Mouse (Mus musculus): ENCODE measurements around the gene Trp53tg5. TPM values are rescaled to one million over a fixed set of nuclear protein-coding genes. Genes with fewer than 3 reads are reported as not detected.

Trp53tg5 gene
- polyA plus RNA-seq, 1 experiment from 2014 or later = not detected

DNA sequence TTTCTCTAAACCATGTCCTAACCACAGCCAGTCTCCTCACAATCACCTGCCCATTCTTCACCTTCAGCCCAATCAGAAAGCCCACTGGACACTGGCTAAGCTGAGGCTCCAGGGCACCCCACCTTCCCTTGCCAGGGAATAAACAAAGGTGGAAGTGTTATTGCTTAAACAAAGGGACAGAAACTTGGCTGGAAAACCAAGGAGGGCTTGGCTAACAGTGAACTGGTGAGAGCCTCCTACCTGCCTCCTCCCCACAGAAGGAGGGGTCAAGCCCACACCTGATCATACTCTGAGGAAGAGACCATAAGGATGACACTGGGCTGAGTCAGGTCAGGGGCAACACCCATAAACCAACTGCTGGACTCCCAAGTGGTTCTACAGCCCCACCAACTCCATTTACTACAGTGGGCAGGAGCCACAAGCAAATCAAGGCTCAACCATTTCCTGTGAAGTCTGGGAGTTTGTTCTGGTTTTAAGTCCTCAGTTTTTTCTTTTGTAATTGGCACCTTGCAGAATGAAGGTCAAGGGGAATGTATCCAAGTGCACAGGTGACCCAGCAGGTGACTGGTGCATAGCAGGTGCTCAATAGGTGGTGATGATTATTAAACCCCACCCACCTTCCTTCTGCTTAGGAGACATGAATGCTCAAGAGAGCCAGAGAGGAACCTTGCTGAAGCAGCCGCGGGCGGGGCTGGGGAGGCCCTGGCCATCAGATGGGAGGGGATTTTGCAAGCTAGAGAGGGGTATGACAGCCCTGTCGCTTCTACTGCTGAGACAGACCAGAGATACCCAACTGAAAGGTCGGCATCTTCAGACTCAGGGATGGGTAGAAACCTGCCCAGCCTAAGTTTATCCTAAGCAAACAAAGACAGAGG is 38.1 kb downstream of the Trp53tg5 start:
- Histone ChIP-seq H3K36me3 (no peaks in the 10 kb centered on the region), H3K9ac (0 out of 2 replicates have a peak overlapping the region, but pooled peaks have one; percentile 35), H3K4me1 (replicated peaks) (peaks cover 74% of the 10 kb centered on the region), H3K4me2 (replicated peaks) (peak overlapping the region; percentile 83), H3K27ac (peak overlapping the region; percentile 93), H3K9me3 (no peaks in the 10 kb centered on the region), H3K27me3 (replicated peaks) (no peaks in the 10 kb centered on the region), H3K4me3 (replicated peaks) (no peak overlapping the region)
- no peak for ATAC-seq
- 27% methylated on average over 5 of the region's 5 CpGs for WGBS

DNA sequence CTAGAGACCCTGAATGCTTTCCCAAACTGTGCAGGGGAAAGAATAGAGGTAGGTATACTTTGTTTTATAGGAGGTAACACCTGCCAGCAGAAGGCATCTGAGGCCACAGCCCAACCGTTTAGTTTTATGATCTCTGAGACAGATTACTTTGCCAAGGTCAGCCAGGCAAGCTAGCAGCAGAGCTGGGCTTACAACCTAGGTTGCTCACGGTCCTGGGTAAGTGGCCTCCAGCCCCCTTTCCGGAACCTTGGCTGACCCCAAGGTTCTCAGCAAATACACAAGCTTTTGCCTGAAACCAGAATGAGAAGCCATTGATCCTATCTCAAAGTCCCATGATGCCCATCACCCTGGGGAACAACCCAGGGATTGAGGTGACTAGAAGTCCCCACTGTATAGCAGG is 38.8 kb downstream of the Trp53tg5 start:
- ATAC-seq = no peak
- H3K9me3 ChIP-seq = no peaks in the 10 kb centered on the region
- peaks cover 70% of the 10 kb centered on the region for H3K4me1 ChIP-seq (replicated peaks)
- no peak overlapping the region for H3K4me3 ChIP-seq (replicated peaks)
- no peaks in the 10 kb centered on the region for H3K27me3 ChIP-seq (replicated peaks)
- peak overlapping the region; percentile 93 for H3K27ac ChIP-seq
- H3K4me2 ChIP-seq (replicated peaks) = peak overlapping the region; percentile 83
- WGBS = 40% methylated on average over 3 of the region's 3 CpGs
- 0 out of 2 replicates have a peak overlapping the region, but pooled peaks have one; percentile 3 for H3K9ac ChIP-seq
- H3K36me3 ChIP-seq = no peaks in the 10 kb centered on the region

DNA sequence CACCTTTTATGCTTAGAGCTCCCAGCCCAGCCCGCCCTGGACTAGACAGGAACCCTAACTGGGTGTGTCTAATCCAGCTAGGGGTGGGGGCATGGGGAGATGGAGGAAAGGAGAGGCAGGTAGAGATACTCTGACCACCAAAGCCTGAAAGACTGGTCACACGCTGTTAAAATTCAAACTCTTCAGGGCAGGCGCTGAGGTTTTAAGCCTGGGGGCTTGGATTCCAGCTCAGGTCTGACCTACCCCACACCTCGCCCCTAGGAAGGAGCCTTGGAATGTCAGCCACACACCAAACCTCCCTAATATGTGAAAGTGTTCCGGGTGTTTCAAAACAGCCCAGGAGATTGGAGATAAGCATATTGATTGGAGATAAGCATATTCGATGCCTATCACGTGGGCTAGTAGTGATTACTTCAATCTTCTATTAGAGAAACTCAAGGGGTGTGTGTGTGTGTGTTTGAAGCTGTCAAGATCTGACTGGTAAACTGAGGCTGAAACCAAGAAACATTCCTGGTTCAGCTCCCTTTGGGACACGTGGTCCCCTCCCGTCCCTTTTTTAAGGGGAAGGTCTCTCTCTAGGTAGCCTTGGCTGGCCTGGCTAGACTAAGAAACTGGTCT is 40.1 kb downstream of the Trp53tg5 start:
- no peak overlapping the region for H3K4me3 ChIP-seq (replicated peaks)
- 63% methylated on average over 9 of the region's 9 CpGs for WGBS
- H3K36me3 ChIP-seq = peaks cover under 1% of the 10 kb centered on the region
- H3K9me3 ChIP-seq = no peaks in the 10 kb centered on the region
- peaks cover 69% of the 10 kb centered on the region for H3K4me1 ChIP-seq (replicated peaks)
- H3K27ac ChIP-seq = peak overlapping the region; percentile 73
- ATAC-seq = no peak
- 0 out of 2 replicates have a peak overlapping the region, but pooled peaks have one; percentile 2 for H3K9ac ChIP-seq
- peak overlapping the region; percentile 54 for H3K4me2 ChIP-seq (replicated peaks)
- H3K27me3 ChIP-seq (replicated peaks) = no peaks in the 10 kb centered on the region

- peak overlapping the region; percentile 73 for H3K27ac ChIP-seq
- 0 out of 2 replicates have a peak overlapping the region, but pooled peaks have one; percentile 2 for H3K9ac ChIP-seq
- peaks cover 69% of the 10 kb centered on the region for H3K4me1 ChIP-seq (replicated peaks)
- no peak for ATAC-seq
- 16% methylated on average over 22 of the region's 22 CpGs for WGBS
- H3K4me3 ChIP-seq (replicated peaks) = peak overlapping the region; percentile 7; the same call in 1 of the 2 replicates
- H3K4me2 ChIP-seq (replicated peaks) = peak overlapping the region; percentile 54
- H3K36me3 ChIP-seq = peaks cover 6% of the 10 kb centered on the region
- no peaks in the 10 kb centered on the region for H3K9me3 ChIP-seq
- H3K27me3 ChIP-seq (replicated peaks) = no peaks in the 10 kb centered on the region
These were observed 40.9 kb downstream of the Trp53tg5 start for GRCm38 (mm10) chr2:164432541-164433191.

GRCm38 (mm10) chr2:164431676-164432465 is 41.7 kb downstream of the Trp53tg5 start:
- Histone ChIP-seq H3K9me3 (no peaks in the 10 kb centered on the region), H3K9ac (0 out of 2 replicates have a peak overlapping the region, but pooled peaks have one; percentile 12), H3K27me3 (replicated peaks) (no peaks in the 10 kb centered on the region), H3K27ac (peak overlapping the region; percentile 73), H3K4me2 (replicated peaks) (peak overlapping the region; percentile 54), H3K4me1 (replicated peaks) (peaks cover 66% of the 10 kb centered on the region), H3K4me3 (replicated peaks) (peak overlapping the region; percentile 5; the same call in 1 of the 2 replicates), H3K36me3 (peaks cover 7% of the 10 kb centered on the region)
- 48% methylated on average over 9 of the region's 9 CpGs for WGBS
- peak; percentile 57 for ATAC-seq

GRCm38 (mm10) chr2:164430697-164431096 is 42.8 kb downstream of the Trp53tg5 start:
- peaks cover 55% of the 10 kb centered on the region for H3K4me1 ChIP-seq (replicated peaks)
- peak overlapping the region; percentile 72 for H3K27ac ChIP-seq
- no peaks in the 10 kb centered on the region for H3K9me3 ChIP-seq
- H3K36me3 ChIP-seq = peaks cover 10% of the 10 kb centered on the region
- 13% methylated on average over 7 of the region's 7 CpGs for WGBS
- no peak overlapping the region for H3K9ac ChIP-seq
- no peak for ATAC-seq
- peak overlapping the region; percentile 20; the same call in 1 of the 2 replicates for H3K4me2 ChIP-seq (replicated peaks)
- H3K27me3 ChIP-seq (replicated peaks) = no peaks in the 10 kb centered on the region
- no peak overlapping the region for H3K4me3 ChIP-seq (replicated peaks)

DNA sequence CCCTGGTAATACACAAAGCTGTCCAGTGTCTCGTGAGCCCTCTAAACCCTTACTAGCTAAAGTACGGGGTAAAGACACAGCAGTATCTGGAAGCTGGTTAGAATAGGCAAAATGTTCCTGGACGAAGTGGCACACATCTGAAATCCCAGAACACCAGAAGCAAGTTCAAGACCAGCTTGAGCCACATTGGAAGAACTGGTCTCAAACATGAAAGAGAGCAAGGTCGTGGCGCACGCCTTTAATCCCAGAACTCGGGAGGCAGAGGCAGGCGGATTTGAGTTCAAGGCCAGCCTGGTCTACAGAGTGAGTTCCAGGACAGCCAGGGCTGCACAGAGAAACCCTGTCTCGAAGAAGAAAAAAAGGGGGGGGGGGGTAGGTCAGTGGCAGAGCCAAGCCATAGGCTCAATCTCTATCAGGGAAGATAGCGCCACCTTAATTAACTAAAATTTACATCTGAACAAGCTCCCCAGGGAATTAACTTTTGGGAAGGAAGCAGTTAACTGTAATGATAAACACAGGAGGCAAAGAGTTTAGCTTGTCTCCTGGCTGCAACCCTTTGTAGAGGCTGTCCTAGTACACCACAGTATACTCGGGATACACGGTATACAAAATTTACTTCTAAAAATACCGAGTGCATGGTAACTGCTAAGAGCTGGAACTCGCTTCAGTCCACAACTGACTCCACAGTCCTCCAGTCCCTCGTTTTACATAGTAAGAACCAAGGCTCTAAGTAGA is 43.5 kb downstream of the Trp53tg5 start:
- no peak overlapping the region for H3K4me3 ChIP-seq (replicated peaks)

GRCm38 (mm10) chr2:164428451-164428850 is 45.1 kb downstream of the Trp53tg5 start:
- Histone ChIP-seq H3K9ac (no peak overlapping the region), H3K4me3 (replicated peaks) (no peak overlapping the region), H3K27ac (peak overlapping the region; percentile 32; the same call in 1 of the 2 replicates), H3K4me1 (replicated peaks) (peaks cover 36% of the 10 kb centered on the region), H3K36me3 (peaks cover 22% of the 10 kb centered on the region), H3K4me2 (replicated peaks) (no peak overlapping the region), H3K27me3 (replicated peaks) (no peaks in the 10 kb centered on the region), H3K9me3 (no peaks in the 10 kb centered on the region)
- WGBS = 32% methylated on average over 5 of the region's 5 CpGs
- ATAC-seq = no peak

More for the DNA sequence above, 43.5 kb downstream of the Trp53tg5 start:
- H3K27ac ChIP-seq = peak overlapping the region; percentile 72
- H3K27me3 ChIP-seq (replicated peaks) = no peaks in the 10 kb centered on the region
- H3K9ac ChIP-seq = no peak overlapping the region
- ATAC-seq = no peak
- no peaks in the 10 kb centered on the region for H3K9me3 ChIP-seq
- H3K4me1 ChIP-seq (replicated peaks) = peaks cover 49% of the 10 kb centered on the region
- peaks cover 15% of the 10 kb centered on the region for H3K36me3 ChIP-seq
- H3K4me2 ChIP-seq (replicated peaks) = peak overlapping the region; percentile 20; the same call in 1 of the 2 replicates
- WGBS = 58% methylated on average over 15 of the region's 15 CpGs

DNA sequence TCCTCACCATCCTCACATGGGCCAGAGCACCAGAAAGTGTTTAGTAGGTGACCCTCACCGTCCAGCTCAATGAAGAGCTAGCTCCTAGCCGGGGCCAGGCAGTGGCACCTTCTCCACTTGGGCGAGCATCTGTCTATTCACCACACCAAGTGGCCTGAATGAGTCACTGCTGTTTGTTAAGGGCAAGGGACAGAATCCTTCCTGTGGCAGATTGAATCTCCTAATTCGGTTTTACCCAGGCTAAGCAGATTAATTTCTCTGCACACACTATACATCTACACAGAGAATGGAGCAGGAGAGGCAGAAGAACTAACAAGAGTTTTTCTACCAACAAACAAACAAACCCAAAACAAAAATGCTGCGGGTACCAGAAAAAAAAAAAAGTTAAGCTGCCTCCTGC is 46.6 kb downstream of the Trp53tg5 start:
- Histone ChIP-seq H3K9me3 (no peaks in the 10 kb centered on the region), H3K4me2 (replicated peaks) (no peak overlapping the region), H3K4me3 (replicated peaks) (no peak overlapping the region), H3K27me3 (replicated peaks) (no peaks in the 10 kb centered on the region), H3K36me3 (peaks cover 22% of the 10 kb centered on the region), H3K9ac (no peak overlapping the region), H3K4me1 (replicated peaks) (peaks cover 26% of the 10 kb centered on the region), H3K27ac (no peak overlapping the region)
- no peak for ATAC-seq
- WGBS = 84% methylated on average over 5 of the region's 5 CpGs

DNA sequence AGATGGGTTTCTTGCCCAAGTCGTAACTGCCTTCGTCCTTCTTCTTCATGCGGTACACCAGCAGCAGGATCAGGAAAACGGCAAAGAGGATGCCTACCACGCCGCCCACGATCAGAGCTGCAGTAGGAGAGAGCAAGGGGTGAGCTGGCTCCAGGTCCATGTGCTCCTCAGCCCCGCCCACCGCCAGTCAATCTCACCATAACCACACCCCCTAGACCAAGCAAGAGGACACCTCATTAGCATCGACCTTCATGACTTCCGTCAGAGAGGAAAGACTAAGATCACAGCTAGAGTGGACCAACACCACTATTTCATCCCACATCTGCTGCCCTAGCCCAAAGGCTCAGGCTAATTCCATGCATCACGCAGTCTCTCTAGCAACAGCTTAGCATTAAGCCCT is 47.4 kb downstream of the Trp53tg5 start:
- H3K36me3 ChIP-seq = peaks cover 22% of the 10 kb centered on the region
- H3K27me3 ChIP-seq (replicated peaks) = no peaks in the 10 kb centered on the region
- H3K4me1 ChIP-seq (replicated peaks) = peaks cover 18% of the 10 kb centered on the region
- 28% methylated on average over 12 of the region's 12 CpGs for WGBS
- no peak overlapping the region for H3K4me3 ChIP-seq (replicated peaks)
- no peak overlapping the region for H3K27ac ChIP-seq
- no peak overlapping the region for H3K9ac ChIP-seq
- H3K4me2 ChIP-seq (replicated peaks) = no peak overlapping the region
- peak; percentile 37; the same call in 1 of the 2 replicates for ATAC-seq
- no peaks in the 10 kb centered on the region for H3K9me3 ChIP-seq

GRCm38 (mm10) chr2:164425401-164425800 is 48.1 kb downstream of the Trp53tg5 start:
- Histone ChIP-seq H3K9ac (no peak overlapping the region), H3K27ac (no peak overlapping the region), H3K27me3 (replicated peaks) (no peaks in the 10 kb centered on the region), H3K4me1 (replicated peaks) (peaks cover 11% of the 10 kb centered on the region), H3K4me3 (replicated peaks) (no peak overlapping the region), H3K4me2 (replicated peaks) (no peak overlapping the region), H3K36me3 (peaks cover 22% of the 10 kb centered on the region), H3K9me3 (no peaks in the 10 kb centered on the region)
- WGBS = 86% methylated on average over 5 of the region's 5 CpGs
- no peak for ATAC-seq
